Mouse (Mus musculus) layer of hippocampus, postnatal 25 days (tissue): ENCODE data around the gene Robo3. TPM values are rescaled to one million over a fixed set of nuclear protein-coding genes. Genes with fewer than 3 reads are reported as not detected.

Source experiments
- DNase-seq, 2 experiments: peaks; one replicate each; pipeline ENCODE4 v3.0.0; 2022; ENCODE audit warnings: mixed read lengths in 2 of 2, low spot score in 1 of 2; ENCODE audit errors: extremely low spot score in 1 of 2
- total RNA-seq, 2 experiments: library from RNA; stranded (reverse); gene quantifications; 2 replicates each; pipeline ENCODE4 v1.2.3; 2021

The Robo3 gene
- total RNA-seq, 2 experiments from 2014 or later: 10.2 to 20.0 TPM

DNA sequence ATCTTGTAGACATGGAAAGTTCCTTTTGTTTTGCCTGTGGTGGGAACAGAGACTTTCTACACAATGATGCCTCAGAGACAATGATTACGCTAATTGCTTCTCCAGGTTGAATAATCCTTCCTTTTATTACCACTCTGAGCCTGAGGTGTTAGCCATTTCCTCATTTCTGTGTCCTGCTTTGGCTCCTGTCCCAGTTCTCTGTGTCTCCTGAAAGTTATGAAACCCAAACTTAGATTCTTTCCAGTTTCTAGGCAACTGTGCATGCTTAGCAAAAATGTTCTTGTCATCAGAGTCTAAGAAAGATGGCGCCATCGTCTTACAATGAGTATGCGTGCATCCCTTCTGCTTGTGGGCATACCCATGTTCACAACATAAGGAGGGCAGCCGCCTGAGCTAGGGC is 57.3 kb downstream of the Robo3 start:
- no peak for DNase-seq

DNA sequence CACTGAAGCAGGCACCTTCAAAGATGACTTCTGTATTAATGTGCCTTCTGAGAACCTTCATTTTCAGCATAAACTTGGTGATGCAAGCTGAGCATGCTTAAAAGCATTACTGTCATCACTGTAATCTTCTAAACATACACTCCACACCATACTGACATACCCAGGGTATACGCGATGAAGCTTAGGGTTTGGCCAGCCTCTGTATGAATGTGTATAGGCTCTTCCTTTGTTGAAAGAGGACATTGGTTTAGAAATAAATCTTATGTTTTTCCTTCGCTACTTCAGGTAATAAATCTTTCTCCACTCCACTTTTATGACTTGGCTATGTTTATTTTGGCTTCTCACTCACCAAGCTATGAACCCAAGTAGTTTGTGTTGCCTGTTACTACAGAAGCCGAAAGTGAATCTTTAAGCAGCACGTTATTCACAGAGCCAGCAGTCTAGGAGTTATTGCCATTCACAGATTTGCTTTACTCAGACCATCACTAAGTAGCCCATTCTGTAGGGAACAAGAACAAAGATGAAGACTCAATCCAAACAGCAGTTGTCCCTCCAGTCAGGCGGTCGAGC is 61.7 kb downstream of the Robo3 start:
- DNase-seq: no peak

DNA sequence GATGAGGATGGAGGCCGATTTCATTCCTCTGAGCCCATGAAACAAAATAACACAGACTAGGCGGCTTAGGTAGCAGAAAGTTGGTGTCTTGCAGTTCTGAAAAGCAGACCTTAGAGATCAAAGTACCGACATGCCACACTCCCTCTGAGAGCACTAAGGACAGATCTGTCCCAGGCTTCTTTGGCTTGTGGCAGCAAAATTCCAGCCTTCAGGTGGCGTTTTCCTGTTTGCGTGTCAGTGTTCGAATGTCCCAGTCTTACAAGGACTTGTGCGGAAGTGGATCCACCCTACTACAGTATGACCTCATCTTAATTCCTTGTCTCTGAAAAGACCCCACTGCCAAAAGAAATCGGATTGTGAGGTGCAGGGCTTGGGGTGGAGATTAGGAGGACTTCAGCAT is 64.2 kb downstream of the Robo3 start:
- DNase-seq: no peak

- DNase-seq: no peak
Measured at GRCm38 (mm10) chr9:37368081-37368830, 64.8 kb downstream of the Robo3 start.

DNA sequence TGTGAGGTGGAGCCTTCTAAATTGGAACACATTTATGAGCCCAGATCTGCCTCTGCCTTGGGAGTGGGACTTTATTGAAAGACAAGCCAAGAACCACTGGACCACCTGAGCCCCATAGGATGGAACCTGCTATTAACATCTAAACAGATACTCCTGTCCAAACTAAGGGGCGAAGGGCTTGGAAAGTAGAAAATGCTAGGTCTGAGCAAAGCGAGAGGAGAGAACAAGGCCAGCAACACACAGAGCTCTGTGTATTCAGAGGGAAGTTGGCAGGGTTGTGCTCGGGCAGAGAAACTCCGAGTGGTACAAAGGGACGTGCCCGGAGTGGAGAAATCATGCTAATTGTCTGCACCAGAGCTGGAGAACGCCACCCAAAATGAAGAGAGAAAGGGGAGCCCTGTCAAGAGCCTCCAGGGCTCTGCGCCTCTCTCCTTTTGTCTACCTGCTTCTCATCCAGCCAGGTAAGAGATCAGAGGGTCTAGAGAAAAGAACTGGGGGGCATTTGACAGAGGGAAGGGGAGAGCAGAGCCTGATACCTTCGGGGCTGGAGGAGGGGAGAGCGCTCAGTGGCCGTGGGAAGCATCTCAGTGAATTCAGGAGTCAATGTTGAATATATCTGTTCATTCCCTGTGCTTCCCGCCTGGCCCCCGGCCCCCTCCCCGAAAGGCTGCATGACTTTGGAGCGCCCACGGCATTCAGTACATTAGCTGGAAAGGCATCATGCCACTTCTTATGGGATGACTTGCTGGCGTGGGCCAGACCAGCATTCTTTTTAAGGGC is 65.6 kb downstream of the Robo3 start, which contains the start of gene Hepacam:
TSS of gene Hepacam (plus strand) at position 51 of the 780 bp plus-strand sequence.
- no peak for DNase-seq

GRCm38 (mm10) chr9:37365706-37366105 is 67.3 kb downstream of the Robo3 start:
- no peak for DNase-seq

Other genes with a start within 250 kb of the Robo3 start
- 1 to 10 TPM; 7.9 to 8.5 TPM for gene Tmem218, start 225.0 kb downstream of the Robo3 start, total RNA-seq
- gene Slc37a2, start 177.5 kb downstream of the Robo3 start, total RNA-seq: 1 to 10 TPM; 1.5 to 2.1 TPM
- gene Ccdc15, start 84.8 kb downstream of the Robo3 start, total RNA-seq: 1 to 10 TPM; 1.4 to 2.2 TPM
- 10 to 100 TPM; 76.5 to 77.5 TPM for gene Hepacam, start 65.9 kb downstream of the Robo3 start, total RNA-seq
- gene Robo4, start 31.3 kb downstream of the Robo3 start, total RNA-seq: 1 to 10 TPM; 5.3 to 6.7 TPM
- gene Msantd2, start 56.1 kb upstream of the Robo3 start, total RNA-seq: 10 to 100 TPM; 20.0 to 21.6 TPM
- gene Esam, start 94.8 kb upstream of the Robo3 start, total RNA-seq: 10 to 100 TPM; 17.2 to 17.8 TPM
- 1 to 10 TPM; 2.8 to 4.4 TPM for gene Vsig2, start 106.0 kb upstream of the Robo3 start, total RNA-seq
- 1,000 to 10,000 TPM; 1,702 to 1,721 TPM for gene Nrgn, start 119.7 kb upstream of the Robo3 start, total RNA-seq
- gene Siae, start 122.5 kb upstream of the Robo3 start, total RNA-seq: 10 to 100 TPM; 11.7 to 12.3 TPM
- gene Spa17, start 180.5 kb upstream of the Robo3 start, total RNA-seq: 1 to 10 TPM; 2.3 to 2.8 TPM
- 10 to 100 TPM; 47.4 to 49.8 TPM for gene Tbrg1, start 224.1 kb upstream of the Robo3 start, total RNA-seq
- gene Panx3, start 236.0 kb upstream of the Robo3 start, total RNA-seq: not detected